Mouse (Mus musculus) gonadal fat pad, adult 2 months (tissue): Measurements from ENCODE around the gene Itih1. TPM values are rescaled to one million over a fixed set of nuclear protein-coding genes. Genes with fewer than 3 reads are reported as not detected.

Experiments used
- DNase-seq: peaks from one replicate; pipeline ENCODE4 v3.0.0-alpha.2; 2012; ENCODE audit warnings: low read depth
- polyA plus RNA-seq: library from polyadenylated mRNA; depleted of rRNA; stranded (reverse); fragments of >200 nt; gene quantifications from 2 replicates; pipeline ENCODE4 v1.2.3, GENCODE M21; 2012; rRNA removed

Itih1 gene
- polyA plus RNA-seq, 1 experiment = 0.15 TPM

GRCm38 (mm10) chr14:30904307-30904706 lies 38.8 kb downstream of the Itih1 start:
- DNase-seq = no peak

DNA sequence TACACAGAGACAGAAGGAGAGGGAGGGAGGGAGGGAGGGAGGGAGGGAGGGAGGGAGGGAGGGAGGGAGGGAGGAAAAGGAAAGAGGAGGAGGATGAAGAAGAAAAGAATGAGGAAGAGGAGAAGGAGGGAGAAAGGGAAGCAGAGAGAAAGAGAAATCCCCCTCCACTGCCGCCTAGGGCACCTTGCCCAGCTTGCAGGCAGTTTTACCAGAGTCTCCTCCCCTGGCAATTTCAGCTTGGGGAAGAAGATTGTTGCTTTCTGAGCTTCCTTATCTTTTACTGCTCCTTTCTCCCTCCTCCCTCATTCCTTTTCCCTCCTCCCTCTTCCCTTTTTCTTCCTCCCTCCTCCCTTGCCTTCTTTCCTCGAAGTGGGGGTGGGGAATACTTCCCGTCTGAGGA lies 40.1 kb downstream of the Itih1 start:
- no peak for DNase-seq

DNA sequence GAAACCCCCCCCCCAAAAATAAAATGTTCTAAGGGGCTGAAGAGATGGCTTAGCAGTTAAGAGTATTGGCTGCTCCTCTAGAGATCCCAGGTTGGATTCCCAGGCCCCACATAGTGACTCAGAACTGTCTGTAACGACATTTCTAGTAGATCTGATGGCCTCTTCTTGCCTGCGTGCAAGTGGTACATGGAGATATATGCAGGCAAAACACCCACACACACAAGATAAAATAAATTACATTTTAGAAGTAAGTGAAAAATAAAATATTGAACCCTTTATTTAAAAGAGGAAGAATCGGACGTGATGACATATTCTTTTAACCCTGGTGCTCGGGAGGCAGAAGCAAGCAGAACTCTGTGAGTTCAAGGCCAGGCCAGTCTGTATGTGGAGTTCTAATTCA lies 40.5 kb downstream of the Itih1 start:
- no peak for DNase-seq

GRCm38 (mm10) chr14:30899972-30900371 lies 43.1 kb downstream of the Itih1 start:
- no peak for DNase-seq

DNA sequence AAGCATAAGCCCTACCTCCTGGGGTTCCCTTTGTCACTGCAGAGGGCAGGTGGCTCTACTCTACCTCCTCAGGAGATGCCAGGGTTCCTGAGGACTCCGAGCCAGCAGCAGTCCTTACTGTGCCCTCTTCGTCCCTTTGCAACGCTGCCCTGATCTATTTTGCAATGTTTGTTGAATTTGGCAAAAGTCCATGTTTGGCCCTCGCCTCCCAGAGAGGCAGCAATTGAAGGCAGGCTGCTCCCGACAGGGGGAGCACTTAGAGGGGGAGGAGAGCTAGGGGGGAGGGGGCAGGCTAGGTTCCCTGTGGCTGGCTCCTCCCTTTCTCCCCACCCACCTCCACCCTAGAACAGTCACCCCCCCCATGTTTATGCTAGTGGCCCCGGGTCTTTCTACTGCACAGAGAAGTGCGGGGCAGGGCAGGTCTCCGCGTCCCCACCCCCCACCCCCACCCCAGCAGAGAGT lies 54.8 kb downstream of the Itih1 start:
- no peak for DNase-seq

DNA sequence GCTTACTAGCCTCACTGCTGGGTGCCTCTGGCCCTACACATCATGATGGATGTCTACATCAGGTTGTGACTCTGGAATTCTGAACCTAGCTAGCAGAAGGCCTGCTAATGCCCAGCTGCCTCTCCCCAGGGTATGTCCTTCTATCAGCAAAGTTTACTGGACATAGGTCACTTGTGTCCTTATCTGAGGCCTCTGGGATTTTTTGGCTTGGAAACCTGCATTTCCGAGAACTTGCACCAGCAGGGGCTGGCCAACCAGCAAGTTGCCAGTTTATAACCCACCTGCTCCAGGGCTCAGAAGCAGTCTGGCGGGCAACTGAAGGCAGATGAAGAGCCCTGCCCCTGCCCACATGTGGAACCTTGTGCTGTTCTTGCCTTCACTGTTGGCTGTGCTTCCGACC lies 56.9 kb downstream of the Itih1 start, which contains the start of gene Itih4:
Gene Itih4, plus strand, starts transcription at position 273 of the 400 bp plus-strand sequence.
- no peak for DNase-seq

- no peak for DNase-seq
Observed at GRCm38 (mm10) chr14:30885298-30885697, 57.8 kb downstream of the Itih1 start.

DNA sequence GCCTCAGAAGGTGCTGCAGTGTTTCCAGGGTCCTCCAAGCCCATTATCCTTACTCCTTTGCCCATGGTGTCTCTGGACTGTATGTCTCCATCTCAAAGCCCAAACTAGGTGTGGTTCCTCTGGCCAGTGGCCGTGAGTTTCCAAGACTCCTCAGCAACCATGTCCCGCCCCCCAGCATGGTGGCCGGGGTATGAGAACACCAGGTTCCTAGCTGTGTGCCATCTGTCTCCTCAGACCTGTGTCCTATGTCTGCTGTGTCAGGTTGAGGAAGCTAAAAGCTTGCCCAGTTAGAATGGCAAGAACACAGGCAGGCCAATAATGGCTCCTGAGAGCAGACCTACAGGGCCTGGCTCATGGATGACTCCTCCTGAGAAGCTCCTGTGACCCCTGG lies 61.4 kb downstream of the Itih1 start:
- DNase-seq = no peak

GRCm38 (mm10) chr14:30880811-30881717 lies 62.0 kb downstream of the Itih1 start:
- no peak for DNase-seq

- no peak for DNase-seq
Observed at GRCm38 (mm10) chr14:30880251-30880650, 62.8 kb downstream of the Itih1 start.

GRCm38 (mm10) chr14:30879794-30880193 lies 63.3 kb downstream of the Itih1 start:
- no peak for DNase-seq

Other genes starting within 250 kb of the Itih1 start
- gene Sfmbt1, start 228.4 kb downstream of the Itih1 start, polyA plus RNA-seq = 2.9 and 5.7 TPM in 2 replicates
- 30.9 and 31.6 TPM in 2 replicates for gene Tmem110, start 117.7 kb downstream of the Itih1 start, polyA plus RNA-seq
- 21.5 and 24.9 TPM in 2 replicates for gene Mustn1, start 64.1 kb downstream of the Itih1 start, polyA plus RNA-seq
- 0.38 and 1.7 TPM in 2 replicates for gene Itih4, start 56.8 kb downstream of the Itih1 start, polyA plus RNA-seq
- gene Itih3, start 19.5 kb downstream of the Itih1 start, polyA plus RNA-seq = 1.2 and 1.4 TPM in 2 replicates
- gene Nek4, start 8.1 kb upstream of the Itih1 start, polyA plus RNA-seq = 6.3 and 9.6 TPM in 2 replicates
- gene Glt8d1, start 58.1 kb upstream of the Itih1 start, polyA plus RNA-seq = 33.0 and 34.4 TPM in 2 replicates
- gene Spcs1, start 58.4 kb upstream of the Itih1 start, polyA plus RNA-seq = 291 and 352 TPM in 2 replicates
- 12.2 and 16.9 TPM in 2 replicates for gene Pbrm1, start 75.8 kb upstream of the Itih1 start, polyA plus RNA-seq
- 20.3 and 23.2 TPM in 2 replicates for gene Gnl3, start 75.9 kb upstream of the Itih1 start, polyA plus RNA-seq
- gene Smim4, start 185.7 kb upstream of the Itih1 start, polyA plus RNA-seq = 43.9 and 61.7 TPM in 2 replicates
- gene Nt5dc2, start 187.8 kb upstream of the Itih1 start, polyA plus RNA-seq = 58.8 and 67.0 TPM in 2 replicates
- gene Stab1, start 225.4 kb upstream of the Itih1 start, polyA plus RNA-seq = 74.0 and 97.3 TPM in 2 replicates